Mouse (Mus musculus): ENCODE results near the gene Tesk1. TPM values are rescaled to one million over a fixed set of nuclear protein-coding genes. Genes with fewer than 3 reads are reported as not detected.

Tesk1 gene
- total RNA-seq, 2 experiments from 2014 or later = 67.6 to 72.3 TPM

DNA sequence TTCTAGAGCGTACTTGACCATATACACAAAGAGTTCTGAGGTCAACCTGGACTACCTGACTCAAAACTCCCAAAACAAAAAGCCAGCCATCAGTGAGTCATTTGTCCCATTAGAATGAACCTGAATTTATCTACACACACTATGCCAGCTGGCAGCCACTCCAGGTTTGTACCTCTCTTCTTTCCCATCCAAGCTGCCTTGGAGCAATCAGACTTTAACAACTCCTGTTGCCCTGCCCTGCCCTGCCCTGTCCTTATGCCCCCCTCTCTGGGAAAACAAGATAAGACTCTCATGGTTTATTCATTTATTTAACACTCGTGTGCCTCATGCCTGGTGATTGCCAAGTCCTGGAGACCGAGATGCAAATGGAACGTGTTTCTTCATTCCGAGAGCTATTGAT, 49.1 kb downstream of the Tesk1 start:
- DNase-seq (ENCODE audit: low spot score in 2 of 2) = no peak

DNA sequence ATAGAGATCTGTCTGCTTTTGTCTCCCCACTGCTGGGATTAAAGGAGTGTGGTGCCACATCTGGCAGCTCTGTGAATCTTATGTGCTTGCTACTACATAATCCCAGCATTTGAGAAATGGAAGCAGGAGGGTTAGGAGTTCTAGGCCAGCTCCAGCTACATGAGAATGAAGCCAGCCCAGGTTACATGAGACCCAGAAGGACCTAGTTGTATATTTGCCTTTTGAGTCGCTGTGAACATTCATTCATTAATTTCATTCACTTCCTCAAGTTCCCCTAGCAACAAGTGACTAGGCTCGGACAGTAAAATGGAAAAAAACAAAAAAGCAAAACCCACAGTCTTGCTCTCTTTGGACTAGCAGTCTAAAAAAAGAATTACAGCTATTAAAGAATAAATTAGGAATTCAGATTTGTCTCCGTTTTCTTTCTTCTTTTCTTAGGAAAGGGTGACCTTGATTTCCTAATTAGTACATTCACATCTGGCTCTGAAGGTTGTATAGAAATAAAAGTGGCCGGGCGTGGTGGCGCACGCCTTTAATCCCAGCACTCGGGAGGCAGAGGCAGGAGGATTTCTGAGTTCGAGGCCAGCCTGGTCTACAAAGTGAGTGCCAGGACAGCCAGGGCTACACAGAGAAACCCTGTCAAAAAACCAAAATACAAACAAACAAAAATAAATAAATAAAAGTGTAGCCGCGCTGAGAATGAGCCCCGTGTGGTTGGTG, 50.5 kb downstream of the Tesk1 start:
- no peak for DNase-seq (ENCODE audit: low spot score in 2 of 2)

DNA sequence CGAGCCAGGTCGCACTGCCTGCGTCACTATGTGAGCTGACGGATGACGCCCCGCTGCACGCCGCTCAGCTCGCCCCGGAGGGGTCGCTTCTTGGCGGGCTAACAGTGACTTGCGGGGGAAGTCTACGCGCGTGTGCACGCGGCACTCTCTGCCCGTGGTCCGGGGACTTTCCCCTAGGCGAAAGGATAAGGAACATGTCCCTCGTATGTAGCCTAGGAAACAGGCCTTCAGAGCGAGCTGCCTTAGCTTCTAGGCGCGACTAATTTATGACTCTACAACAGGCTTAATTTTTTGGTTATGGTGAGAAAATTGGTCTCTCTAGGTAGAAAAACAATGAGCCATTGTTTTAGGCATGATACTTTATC, 51.1 kb downstream of the Tesk1 start, which contains the start of gene Ccdc107:
Gene Ccdc107, plus strand, starts transcription at position 80 of the 365 bp plus-strand sequence.
- DNase-seq (ENCODE audit: low spot score in 2 of 2) = peak; percentile 81 to 82

DNA sequence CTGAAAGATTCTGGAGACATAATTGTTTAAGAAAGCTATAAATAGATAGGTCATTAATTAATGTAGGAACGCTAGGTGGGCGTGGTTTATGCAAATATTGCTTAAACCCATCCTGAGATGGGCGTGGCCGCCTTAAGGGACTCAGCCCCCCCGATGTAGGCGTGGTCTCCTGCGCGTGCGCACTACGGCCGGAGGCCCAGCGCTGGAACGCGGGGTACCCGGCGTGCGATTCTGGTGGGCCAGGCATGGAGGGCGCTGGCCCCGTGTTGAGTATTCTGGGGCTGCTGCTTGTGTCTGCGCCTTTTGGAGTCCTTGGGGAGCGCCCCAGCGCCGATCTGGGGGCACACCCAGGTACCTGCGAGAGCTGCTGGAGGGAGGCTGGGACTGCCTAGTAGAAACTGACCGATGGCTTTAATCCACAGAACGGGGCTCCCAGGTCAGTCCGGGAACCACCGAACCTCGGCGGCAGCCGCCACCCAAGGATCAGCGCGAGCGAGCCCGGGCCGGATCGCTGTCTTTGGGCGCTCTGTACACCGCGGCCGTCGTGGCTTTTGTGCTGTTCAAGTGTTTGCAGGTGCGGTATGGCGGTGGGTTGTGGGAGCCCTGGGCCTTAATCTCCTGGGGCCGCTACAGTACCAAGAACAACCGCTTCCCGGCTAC, 51.6 kb downstream of the Tesk1 start:
- DNase-seq (ENCODE audit: low spot score in 2 of 2) = peak; percentile 97 to 98

DNA sequence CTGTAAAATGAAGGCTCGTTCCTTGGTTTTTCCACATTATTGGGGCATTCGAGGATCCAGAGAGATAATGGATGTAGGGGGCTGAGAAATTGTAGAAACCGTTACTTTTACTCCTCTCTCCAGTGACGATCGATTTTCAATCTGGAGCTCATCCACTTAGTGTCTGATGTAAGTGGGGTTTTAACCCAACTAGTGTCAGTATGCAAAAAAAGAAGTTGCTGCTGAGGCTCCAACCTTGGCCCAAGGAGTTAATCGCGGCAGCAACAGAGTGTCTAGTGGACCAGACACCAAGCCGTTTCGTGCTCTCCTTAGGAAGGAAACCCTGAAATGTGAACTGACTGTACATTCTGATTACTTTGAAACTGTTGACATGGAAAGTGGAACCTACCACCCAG, 52.1 kb downstream of the Tesk1 start:
- DNase-seq (ENCODE audit: low spot score in 2 of 2) = no peak

DNA sequence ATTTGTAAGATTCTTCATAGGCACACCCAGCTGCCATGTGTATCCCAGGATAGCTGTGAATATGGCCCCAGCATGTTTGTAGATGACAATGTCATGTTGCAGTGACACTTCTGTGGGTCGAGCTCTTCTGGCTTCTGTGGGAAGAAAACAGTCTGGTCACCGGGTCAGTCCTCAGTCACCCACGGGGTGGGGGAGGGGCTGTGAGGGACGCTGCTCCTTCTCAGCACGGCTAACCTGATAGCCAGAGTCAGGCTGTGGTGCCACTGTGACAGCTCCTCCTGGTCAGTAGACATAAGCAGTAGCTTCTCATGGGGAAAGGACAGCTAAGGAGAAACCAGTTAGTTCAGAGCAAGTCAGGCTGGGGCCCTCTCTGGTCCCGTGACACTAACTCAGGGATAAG, 54.8 kb downstream of the Tesk1 start:
- DNase-seq (ENCODE audit: low spot score in 2 of 2) = no peak

DNA sequence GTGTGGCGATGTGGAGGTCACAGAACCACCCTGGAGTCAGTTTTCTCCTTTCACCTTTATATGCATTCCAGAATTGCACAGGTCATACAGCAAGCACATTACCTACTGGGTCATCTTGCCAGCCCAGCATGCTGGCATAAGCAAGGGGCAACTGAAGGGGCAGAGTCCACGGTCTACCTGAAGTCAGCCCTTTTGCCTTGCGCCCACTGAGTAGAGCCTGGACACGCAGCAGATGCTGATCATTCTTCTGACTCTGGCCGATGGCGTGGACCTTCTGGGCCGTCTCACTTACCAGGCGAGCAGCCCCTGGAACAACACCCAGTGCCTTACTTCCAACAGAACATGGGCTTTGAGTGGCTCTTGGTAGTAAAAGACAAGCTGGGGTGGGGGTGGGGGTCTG, 55.7 kb downstream of the Tesk1 start:
- no peak for DNase-seq (ENCODE audit: low spot score in 2 of 2)

Other genes starting within 250 kb of the Tesk1 start
- under 1 TPM; 0.30 to 0.83 TPM for gene Atp8b5, start 174.8 kb upstream of the Tesk1 start, total RNA-seq (2021)
- gene Rusc2, start 60.0 kb upstream of the Tesk1 start, total RNA-seq (2021) = 10 to 100 TPM; 36.9 to 39.9 TPM
- not detected for gene Fam166b, start 12.8 kb upstream of the Tesk1 start, total RNA-seq (2021)
- 1 to 10 TPM; 2.6 to 2.8 TPM for gene Cd72, start 12.7 kb downstream of the Tesk1 start, total RNA-seq (2021)
- under 1 TPM in 1 of 2 experiments, not detected in 1; 0.38 TPM for gene Sit1, start 41.8 kb downstream of the Tesk1 start, total RNA-seq (2021)
- gene Ccdc107, start 51.0 kb downstream of the Tesk1 start, total RNA-seq (2021) = 10 to 100 TPM; 49.7 to 58.0 TPM
- gene Arhgef39, start 57.8 kb downstream of the Tesk1 start, total RNA-seq (2021) = 1 to 10 TPM; 1.1 to 1.9 TPM
- gene Car9, start 65.0 kb downstream of the Tesk1 start, total RNA-seq (2021) = under 1 TPM; 0.56 to 0.61 TPM
- gene Tpm2, start 81.8 kb downstream of the Tesk1 start, total RNA-seq (2021) = 10 to 100 TPM; 33.4 to 61.7 TPM
- 100 to 1,000 TPM in 1 of 2 experiments, 10 to 100 TPM in 1; 95.8 to 144 TPM for gene Creb3, start 120.4 kb downstream of the Tesk1 start, total RNA-seq (2021)
- gene Tln1, start 120.8 kb downstream of the Tesk1 start, total RNA-seq (2021) = 100 to 1,000 TPM; 167 to 208 TPM
- 10 to 100 TPM; 40.7 to 48.7 TPM for gene Rgp1, start 136.8 kb downstream of the Tesk1 start, total RNA-seq (2021)
- gene Gba2, start 136.9 kb downstream of the Tesk1 start, total RNA-seq (2021) = 1 to 10 TPM; 8.2 to 8.3 TPM
- under 1 TPM; 0.70 to 0.73 TPM for gene Msmp, start 142.6 kb downstream of the Tesk1 start, total RNA-seq (2021)
- 10 to 100 TPM; 24.9 to 42.4 TPM for gene Npr2, start 190.0 kb downstream of the Tesk1 start, total RNA-seq (2021)
- under 1 TPM; 0.53 to 0.54 TPM for gene Spag8, start 211.7 kb downstream of the Tesk1 start, total RNA-seq (2021)
- 100 to 1,000 TPM in 1 of 2 experiments, 10 to 100 TPM in 1; 79.2 to 121 TPM for gene Hint2, start 214.5 kb downstream of the Tesk1 start, total RNA-seq (2021)
- 1 to 10 TPM; 5.2 to 7.5 TPM for gene Tmem8b, start 227.0 kb downstream of the Tesk1 start, total RNA-seq (2021)
- under 1 TPM; 0.19 to 0.40 TPM for gene Fam221b, start 227.2 kb downstream of the Tesk1 start, total RNA-seq (2021)